Mouse (Mus musculus) olfactory bulb, adult 2 months (tissue): Measurements from ENCODE around the gene Pycr2.

ENCODE experiments used
- CTCF ChIP-seq: fragments of 200-500 bp; IDR thresholded peaks from 2 replicates; pipeline ENCODE4 v1.5.1; 2012; ENCODE audit warnings: low read depth, mild to moderate bottlenecking, low read length, moderate library complexity; ENCODE audit not compliant: insufficient read depth
- POLR2A ChIP-seq: fragments of 200-500 bp; IDR thresholded peaks from 2 replicates; pipeline ENCODE4 v1.6.1; 2012; ENCODE audit warnings: mild to moderate bottlenecking, low read depth, low read length, moderate library complexity; ENCODE audit not compliant: insufficient read depth

DNA sequence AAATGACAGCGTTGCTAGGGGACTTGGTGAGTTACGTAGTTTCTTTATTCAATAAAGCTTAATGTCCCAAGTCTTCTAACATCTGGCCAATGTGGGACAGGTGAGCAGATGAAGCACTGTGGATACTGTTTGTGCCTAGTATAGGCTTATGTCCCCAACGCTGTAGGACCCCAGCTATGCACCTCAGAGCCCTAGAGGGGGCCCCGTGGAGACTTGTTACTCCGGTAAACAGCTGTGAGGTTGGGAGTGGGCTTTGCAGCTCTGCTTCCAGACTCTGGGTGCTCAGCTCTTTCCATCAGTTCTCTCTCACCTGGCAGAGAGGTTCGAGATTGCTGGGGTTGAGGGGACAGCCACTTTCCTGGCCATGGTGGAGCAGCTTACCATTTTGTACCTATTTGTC, 1.2 kb downstream of the Pycr2 start:
- TF ChIP-seq CTCF (no peak), POLR2A (no peak)
